Mouse (Mus musculus) C3H10T1/2 (cell line): ENCODE data around the gene Vill. TPM values are rescaled to one million over a fixed set of nuclear protein-coding genes. Genes with fewer than 3 reads are reported as not detected.

ENCODE experiments used
- polyA plus RNA-seq, 2 experiments: library from polyadenylated mRNA; unstranded; fragments of >200 nt; fragmentation: generic; extraction: Trizol; gene quantifications; one replicate each; pipeline ENCODE4 v1.2.1; 2012; ENCODE audit warnings: missing spikeins in 2 of 2

Gene Vill
- 10 to 100 TPM in 1 of 2 experiments, 1 to 10 TPM in 1; 2.0 to 12.0 TPM for polyA plus RNA-seq

GRCm38 (mm10) chr9:119052154-119052944 lies at the start of gene Vill:
Vill (plus strand) TSS chr9:119052778.

DNA sequence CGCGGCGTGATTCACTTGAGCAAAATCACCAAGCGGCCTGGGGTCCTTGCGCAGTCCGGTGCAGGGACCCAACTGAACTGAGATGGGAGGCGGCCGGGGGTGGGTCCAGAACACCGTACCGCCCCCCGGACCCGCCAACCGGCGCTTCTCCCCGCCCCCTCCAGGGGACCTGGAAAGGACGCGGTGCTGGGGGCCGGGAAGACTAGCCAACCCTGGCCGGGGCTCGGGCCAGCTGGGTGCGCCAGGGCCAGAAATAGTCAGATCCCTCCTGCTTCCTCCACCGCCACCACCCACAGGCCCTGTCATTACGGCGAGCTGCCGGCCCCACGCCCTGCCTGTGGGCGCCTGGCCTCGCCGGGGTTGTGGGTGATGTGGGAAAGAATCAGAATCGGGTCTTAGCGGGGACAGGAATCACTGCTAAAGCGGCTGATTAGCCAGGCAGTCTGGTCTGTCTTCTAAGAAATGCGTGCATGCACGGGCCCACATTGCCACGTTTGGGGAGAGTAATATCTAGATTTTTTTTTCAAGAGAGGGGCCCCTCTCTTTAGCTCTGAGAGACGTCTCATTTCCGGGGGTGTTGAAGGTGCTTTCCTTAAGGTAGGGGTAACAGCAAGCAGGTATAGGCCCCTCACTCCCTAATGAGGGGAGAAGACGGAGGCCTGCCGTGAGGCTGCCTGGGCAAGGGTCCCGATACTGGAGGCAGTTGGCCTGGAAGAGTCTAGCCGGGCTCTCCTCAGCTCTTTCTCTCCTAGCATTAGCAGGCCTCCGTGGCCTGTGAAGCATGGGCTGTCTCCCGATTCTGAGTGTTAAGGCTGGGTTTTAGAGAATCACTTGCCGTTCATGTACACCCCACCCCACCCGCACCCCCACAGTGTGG lies 41.1 kb downstream of the Vill start, which contains the start of gene Plcd1:
Gene Plcd1 (minus strand): TSS at position 84 of the 877 bp plus-strand sequence.

GRCm38 (mm10) chr9:119101992-119102782 lies 49.6 kb downstream of the Vill start, which contains the start of gene Dlec1:
Dlec1 (plus strand) TSS chr9:119102478.

Other genes with a start within 250 kb of the Vill start
- 10 to 100 TPM in 1 of 2 experiments, 1 to 10 TPM in 1; 5.0 to 14.3 TPM for gene Ctdspl, start 126.3 kb upstream of the Vill start, polyA plus RNA-seq
- gene Plcd1, start 40.7 kb downstream of the Vill start, polyA plus RNA-seq: 10 to 100 TPM; 13.0 to 41.1 TPM
- gene Dlec1, start 49.7 kb downstream of the Vill start, polyA plus RNA-seq: under 1 TPM; 0.05 to 0.66 TPM
- 1 to 10 TPM; 1.5 to 1.6 TPM for gene Acaa1b, start 104.3 kb downstream of the Vill start, polyA plus RNA-seq
- gene Gm47289, start 106.4 kb downstream of the Vill start, polyA plus RNA-seq: not detected
- not detected for gene Slc22a13, start 156.3 kb downstream of the Vill start, polyA plus RNA-seq